Mouse (Mus musculus): ENCODE results near the gene Nmur2. TPM values are rescaled to one million over a fixed set of nuclear protein-coding genes. Genes with fewer than 3 reads are reported as not detected.

The Nmur2 gene
- polyA plus RNA-seq (2015; fragmentation: Illumina TruSeq; extraction: RNeasy Lipid Tissue Mini Kit (QIAGEN cat#74804); ENCODE audit: insufficient read depth, low replicate concordance) = not detected

DNA sequence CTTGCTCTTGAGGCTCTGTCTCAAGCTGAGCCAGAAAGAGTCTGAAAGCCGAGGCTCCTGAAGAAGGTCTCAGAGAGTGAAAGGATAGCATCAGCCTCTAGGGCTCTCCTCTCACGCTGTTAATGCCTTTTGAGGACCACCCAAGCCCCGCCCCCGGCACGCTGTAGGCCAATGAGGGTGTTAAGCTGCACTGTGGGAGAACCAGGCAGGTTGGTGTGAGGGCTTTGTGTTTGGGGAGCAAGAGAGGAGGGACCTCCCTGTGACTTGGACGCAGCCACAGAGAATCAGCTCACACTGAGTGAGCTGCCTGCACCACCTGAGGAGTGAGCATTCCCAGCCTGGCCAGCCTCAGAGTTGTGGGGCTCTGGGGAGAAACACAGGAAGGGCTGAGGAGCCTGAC lies at the start of gene Nmur2:
Gene Nmur2, minus strand, starts transcription at position 94 of the 400 bp plus-strand sequence.

